Mouse (Mus musculus) ovary, postnatal 36 days (tissue): ENCODE data around the gene Wee1.
"Not testable (repeated sequence)": the region's sequence is repeated elsewhere in the genome, so short reads cannot be mapped to it uniquely, and the experiment has no call there.

Source experiments
- DNase-seq: peaks from one replicate; pipeline ENCODE4 v3.0.0; 2022; ENCODE audit warnings: low spot score, mixed read lengths

Gene Wee1

GRCm38 (mm10) chr7:110122565-110123422, 948 bp downstream of the Wee1 start:
- DNase-seq = peak; percentile 70

GRCm38 (mm10) chr7:110123844-110124555, 2.2 kb downstream of the Wee1 start:
- DNase-seq = no peak

GRCm38 (mm10) chr7:110128566-110128965, 6.7 kb downstream of the Wee1 start:
- no peak for DNase-seq

GRCm38 (mm10) chr7:110132272-110132671, 10.4 kb downstream of the Wee1 start:
- not testable (repeated sequence) for DNase-seq

GRCm38 (mm10) chr7:110133988-110134387, 12.1 kb downstream of the Wee1 start:
- DNase-seq = no peak

- no peak for DNase-seq
These were observed 16.7 kb downstream of the Wee1 start for GRCm38 (mm10) chr7:110138538-110138937.

GRCm38 (mm10) chr7:110143863-110144262, 22.0 kb downstream of the Wee1 start:
- DNase-seq = no peak

GRCm38 (mm10) chr7:110152891-110153290, 31.0 kb downstream of the Wee1 start:
- no peak for DNase-seq

GRCm38 (mm10) chr7:110156712-110157260, 34.9 kb downstream of the Wee1 start:
- DNase-seq = no peak

GRCm38 (mm10) chr7:110157261-110157910, 35.5 kb downstream of the Wee1 start:
- DNase-seq = no peak

- no peak for DNase-seq
These were observed 36.2 kb downstream of the Wee1 start for GRCm38 (mm10) chr7:110158073-110158472.

- not testable (repeated sequence) for DNase-seq
These were observed 38.3 kb downstream of the Wee1 start for GRCm38 (mm10) chr7:110160109-110160508.

- no peak for DNase-seq
These were observed 38.8 kb downstream of the Wee1 start for GRCm38 (mm10) chr7:110160601-110161000.

- DNase-seq = no peak
These were observed 41.2 kb downstream of the Wee1 start for GRCm38 (mm10) chr7:110163024-110163423.

- peak; percentile 86 for DNase-seq
These were observed 42.3 kb downstream of the Wee1 start for GRCm38 (mm10) chr7:110164103-110164681.

GRCm38 (mm10) chr7:110164712-110165122, 42.9 kb downstream of the Wee1 start:
- DNase-seq = peak; percentile 94

GRCm38 (mm10) chr7:110166233-110166632, 44.4 kb downstream of the Wee1 start:
- DNase-seq = no peak

GRCm38 (mm10) chr7:110179208-110179607, 57.4 kb downstream of the Wee1 start:
- no peak for DNase-seq

- DNase-seq = no peak
These were observed 58.8 kb downstream of the Wee1 start for GRCm38 (mm10) chr7:110180613-110181012.

GRCm38 (mm10) chr7:110181446-110181845, 59.6 kb downstream of the Wee1 start:
- DNase-seq = no peak

GRCm38 (mm10) chr7:110184608-110185007, 62.8 kb downstream of the Wee1 start:
- no peak for DNase-seq

GRCm38 (mm10) chr7:110189951-110190350, 68.1 kb downstream of the Wee1 start:
- DNase-seq = no peak
